Mouse (Mus musculus) MN1 (cell line): ENCODE results near the gene St7.
A peak's percentile ranks its signal among the peaks of the same experiment; 100 is the strongest.

Experiments
- DNase-seq: peaks from one replicate; pipeline ENCODE4 v3.0.0-alpha.2; 2016; ENCODE audit warnings: low spot score

The St7 gene

GRCm38 (mm10) chr6:17903355-17903754 is 210.6 kb downstream of the St7 start:
- no peak for DNase-seq

GRCm38 (mm10) chr6:17905776-17906175 is 213.0 kb downstream of the St7 start:
- DNase-seq, result no peak

GRCm38 (mm10) chr6:17906289-17906688 is 213.6 kb downstream of the St7 start:
- DNase-seq, result no peak

- no peak for DNase-seq
Observed at GRCm38 (mm10) chr6:17912312-17912711, 219.6 kb downstream of the St7 start.

- no peak for DNase-seq
Observed at GRCm38 (mm10) chr6:17912825-17913224, 220.1 kb downstream of the St7 start.

GRCm38 (mm10) chr6:17913315-17913714 is 220.6 kb downstream of the St7 start:
- no peak for DNase-seq

- DNase-seq, result no peak
Observed at GRCm38 (mm10) chr6:17914300-17914699, 221.6 kb downstream of the St7 start.

GRCm38 (mm10) chr6:17917233-17917632 is 224.5 kb downstream of the St7 start:
- no peak for DNase-seq

- DNase-seq, result no peak
Observed at GRCm38 (mm10) chr6:17922180-17922579, 229.4 kb downstream of the St7 start.

- DNase-seq, result no peak
Observed at GRCm38 (mm10) chr6:17922967-17923366, 230.2 kb downstream of the St7 start.

GRCm38 (mm10) chr6:17923370-17923769 is 230.6 kb downstream of the St7 start:
- DNase-seq, result peak; percentile 45

GRCm38 (mm10) chr6:17923894-17924505 is 231.3 kb downstream of the St7 start:
- no peak for DNase-seq

- DNase-seq, result no peak
Observed at GRCm38 (mm10) chr6:17925267-17925666, 232.5 kb downstream of the St7 start.

- no peak for DNase-seq
Observed at GRCm38 (mm10) chr6:17927746-17928145, 235.0 kb downstream of the St7 start.

GRCm38 (mm10) chr6:17931187-17931586 is 238.5 kb downstream of the St7 start:
- DNase-seq, result no peak

GRCm38 (mm10) chr6:17931835-17932234 is 239.1 kb downstream of the St7 start:
- DNase-seq, result no peak

GRCm38 (mm10) chr6:17932806-17933205 is 240.1 kb downstream of the St7 start:
- no peak for DNase-seq

- peak; percentile 14 for DNase-seq
Observed at GRCm38 (mm10) chr6:17938631-17939346, 246.1 kb downstream of the St7 start.

GRCm38 (mm10) chr6:17941916-17942315 is 249.2 kb downstream of the St7 start:
- peak; percentile 17 for DNase-seq

- DNase-seq, result no peak
Observed at GRCm38 (mm10) chr6:17942344-17942743, 249.6 kb downstream of the St7 start.

- DNase-seq, result no peak
Observed at GRCm38 (mm10) chr6:17943877-17944617, 251.3 kb downstream of the St7 start.

GRCm38 (mm10) chr6:17946456-17946855 is 253.7 kb downstream of the St7 start:
- no peak for DNase-seq
